Mouse (Mus musculus): ENCODE results near the gene Zfyve1. TPM values are rescaled to one million over a fixed set of nuclear protein-coding genes. Genes with fewer than 3 reads are reported as not detected.

Zfyve1 gene
- polyA plus RNA-seq, 1 experiment from 2014 or later = 27.3 TPM

DNA sequence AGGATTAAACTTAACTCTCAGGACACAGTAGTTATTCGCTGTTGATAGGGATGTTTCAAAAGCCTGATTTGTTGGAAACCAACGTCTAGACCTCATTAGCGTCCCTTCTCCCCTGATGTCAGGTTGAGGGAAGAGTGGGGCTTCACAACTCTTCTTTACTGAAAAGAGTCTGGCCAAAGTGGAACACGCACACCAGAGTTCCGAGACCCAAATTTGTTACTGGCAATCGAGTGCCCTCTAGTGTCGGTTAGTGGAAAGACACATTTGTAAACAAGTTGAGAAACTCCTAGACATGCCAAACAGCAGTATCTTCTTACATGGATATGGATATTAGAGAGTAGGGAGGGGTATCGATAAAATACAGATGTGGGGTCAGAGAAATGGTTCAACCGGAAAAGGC lies 94.8 kb downstream of the Zfyve1 start:
- H3K27me3 ChIP-seq (ENCODE audit: control insufficient read depth, insufficient read depth, low read depth, low read length) = no peaks in the 10 kb centered on the region
- WGBS = 8% methylated on average over 9 of the region's 9 CpGs
- no peak for ATAC-seq
- H3K27ac ChIP-seq (ENCODE audit: low read length) = no peak overlapping the region
- H3K4me1 ChIP-seq (ENCODE audit: control insufficient read depth, insufficient read depth, low read length) = 0 out of 2 replicates have a peak, but pooled peaks cover 3% of the 10 kb centered on the region
- no peak overlapping the region for H3K4me2 ChIP-seq (ENCODE audit: low read length)
- H3K9me3 ChIP-seq (replicated peaks; ENCODE audit: control insufficient read depth, low read length, poor library complexity, severe bottlenecking) = no peaks in the 10 kb centered on the region
- no peak overlapping the region for H3K4me3 ChIP-seq (ENCODE audit: low read depth, low read length)
- no peak overlapping the region for H3K9ac ChIP-seq (ENCODE audit: low read depth, low read length)
- H3K36me3 ChIP-seq (ENCODE audit: control insufficient read depth, insufficient read depth, low read length) = no peaks in the 10 kb centered on the region

DNA sequence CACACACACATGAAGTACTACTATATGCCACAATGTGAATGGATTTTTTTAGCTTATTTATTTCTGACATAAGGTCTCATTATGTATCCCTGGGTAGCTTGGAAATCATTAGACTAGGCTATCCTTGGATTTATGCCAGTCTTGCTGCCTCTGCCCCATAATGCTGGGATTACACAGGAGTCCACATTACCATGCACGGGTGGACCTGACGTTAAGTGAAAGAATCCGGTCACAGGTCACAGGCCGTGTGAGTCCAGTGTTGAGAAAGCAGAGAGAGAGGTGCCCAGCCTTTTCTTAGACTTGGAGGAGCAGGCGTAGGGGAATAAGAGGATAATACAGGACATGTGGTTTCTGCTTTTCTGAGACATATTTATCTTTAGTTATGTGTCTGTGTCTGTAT lies 97.8 kb downstream of the Zfyve1 start:
- no peaks in the 10 kb centered on the region for H3K9me3 ChIP-seq (replicated peaks; ENCODE audit: control insufficient read depth, low read length, poor library complexity, severe bottlenecking)
- no peaks in the 10 kb centered on the region for H3K36me3 ChIP-seq (ENCODE audit: control insufficient read depth, insufficient read depth, low read length)
- no peak overlapping the region for H3K27ac ChIP-seq (ENCODE audit: low read length)
- H3K27me3 ChIP-seq (ENCODE audit: control insufficient read depth, insufficient read depth, low read depth, low read length) = no peaks in the 10 kb centered on the region
- H3K4me2 ChIP-seq (ENCODE audit: low read length) = no peak overlapping the region
- no peak overlapping the region for H3K4me3 ChIP-seq (ENCODE audit: low read depth, low read length)
- H3K4me1 ChIP-seq (ENCODE audit: control insufficient read depth, insufficient read depth, low read length) = 0 out of 2 replicates have a peak, but pooled peaks cover 3% of the 10 kb centered on the region
- no peak for ATAC-seq
- no peak overlapping the region for H3K9ac ChIP-seq (ENCODE audit: low read depth, low read length)
- WGBS = 65% methylated on average over 5 of the region's 5 CpGs

DNA sequence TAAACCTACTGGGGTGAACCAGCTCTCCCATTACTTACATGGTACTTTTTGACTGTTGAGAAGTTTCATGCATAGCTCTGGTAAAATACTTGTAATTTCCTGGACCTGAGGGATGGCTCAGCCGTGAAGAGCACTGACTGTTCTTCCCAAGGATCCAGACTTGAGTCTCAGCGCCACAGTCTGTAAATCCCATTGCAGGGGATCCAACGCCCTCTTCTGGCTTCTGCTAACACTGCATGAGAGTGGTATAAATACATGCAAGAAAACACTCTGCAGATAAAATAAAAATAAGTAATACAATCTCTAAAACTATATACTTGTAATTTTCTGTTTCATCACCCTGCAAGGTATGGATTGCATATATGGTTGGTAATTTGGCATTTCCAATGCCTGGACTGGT lies 99.1 kb downstream of the Zfyve1 start:
- Histone ChIP-seq H3K27me3 (ENCODE audit: control insufficient read depth, insufficient read depth, low read depth, low read length) (no peaks in the 10 kb centered on the region), H3K4me2 (ENCODE audit: low read length) (no peak overlapping the region), H3K27ac (ENCODE audit: low read length) (no peak overlapping the region), H3K9me3 (replicated peaks; ENCODE audit: control insufficient read depth, low read length, poor library complexity, severe bottlenecking) (no peaks in the 10 kb centered on the region), H3K4me3 (ENCODE audit: low read depth, low read length) (no peak overlapping the region), H3K4me1 (ENCODE audit: control insufficient read depth, insufficient read depth, low read length) (0 out of 2 replicates have a peak, but pooled peaks cover 3% of the 10 kb centered on the region), H3K36me3 (ENCODE audit: control insufficient read depth, insufficient read depth, low read length) (no peaks in the 10 kb centered on the region), H3K9ac (ENCODE audit: low read depth, low read length) (no peak overlapping the region)
- ATAC-seq = no peak
- WGBS = 79% methylated on average over 3 of the region's 3 CpGs

DNA sequence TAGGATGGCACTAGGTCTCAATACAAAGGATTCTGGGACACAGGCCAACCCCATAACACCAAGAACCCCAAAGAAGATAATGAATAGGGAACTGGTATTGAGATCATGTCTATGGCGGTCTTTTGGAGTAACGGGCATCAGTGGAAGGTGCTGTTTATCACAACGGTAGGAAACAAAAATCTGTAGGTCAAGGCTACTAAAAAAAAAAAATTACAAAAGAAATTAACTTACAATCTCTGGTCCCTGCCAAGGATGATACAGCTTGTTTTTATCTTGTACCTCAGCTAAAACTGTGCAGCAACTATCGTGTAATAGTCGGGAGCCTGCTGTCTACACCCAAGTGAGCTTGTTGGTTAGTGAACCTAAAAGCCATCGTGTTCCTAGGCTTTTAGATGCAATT lies 100.3 kb downstream of the Zfyve1 start:
- no peaks in the 10 kb centered on the region for H3K36me3 ChIP-seq (ENCODE audit: control insufficient read depth, insufficient read depth, low read length)
- H3K4me2 ChIP-seq (ENCODE audit: low read length) = no peak overlapping the region
- no peaks in the 10 kb centered on the region for H3K27me3 ChIP-seq (ENCODE audit: control insufficient read depth, insufficient read depth, low read depth, low read length)
- no peak overlapping the region for H3K9ac ChIP-seq (ENCODE audit: low read depth, low read length)
- WGBS = 88% methylated on average over 6 of the region's 6 CpGs
- no peak for ATAC-seq
- no peak overlapping the region for H3K4me3 ChIP-seq (ENCODE audit: low read depth, low read length)
- H3K4me1 ChIP-seq (ENCODE audit: control insufficient read depth, insufficient read depth, low read length) = no peaks in the 10 kb centered on the region
- no peak overlapping the region for H3K27ac ChIP-seq (ENCODE audit: low read length)
- H3K9me3 ChIP-seq (replicated peaks; ENCODE audit: control insufficient read depth, low read length, poor library complexity, severe bottlenecking) = no peaks in the 10 kb centered on the region

Other genes with a start within 250 kb of the Zfyve1 start
- 19.3 and 20.9 TPM in 2 replicates for gene Dpf3, start 109.5 kb downstream of the Zfyve1 start, polyA plus RNA-seq (2015; fragmentation: Nextera tagmentation; extraction: Ambion mirVana)
- gene Dcaf4, start 76.8 kb downstream of the Zfyve1 start, polyA plus RNA-seq (2015; fragmentation: Nextera tagmentation; extraction: Ambion mirVana) = 46.1 and 50.3 TPM in 2 replicates
- gene Rbm25, start 34.0 kb upstream of the Zfyve1 start, polyA plus RNA-seq (2015; fragmentation: Nextera tagmentation; extraction: Ambion mirVana) = 236 and 262 TPM in 2 replicates
- 72.7 and 74.9 TPM in 2 replicates for gene Psen1, start 90.9 kb upstream of the Zfyve1 start, polyA plus RNA-seq (2015; fragmentation: Nextera tagmentation; extraction: Ambion mirVana)
- 0.16 and 0.31 TPM in 2 replicates for gene Papln, start 166.4 kb upstream of the Zfyve1 start, polyA plus RNA-seq (2015; fragmentation: Nextera tagmentation; extraction: Ambion mirVana)